Mouse (Mus musculus): ENCODE data around the gene Bicra. TPM values are rescaled to one million over a fixed set of nuclear protein-coding genes. Genes with fewer than 3 reads are reported as not detected.

Gene Bicra
- total and polyA plus RNA-seq, 2 experiments from 2014 or later = 4.1 to 7.0 TPM

- Histone ChIP-seq H3K9ac (replicated peaks; ENCODE audit: low read length, poor library complexity, severe bottlenecking) (no peak overlapping the region), H3K36me3 (ENCODE audit: insufficient read depth, low read length) (peaks cover 38% of the 10 kb centered on the region), H3K27me3 (ENCODE audit: insufficient read depth, low read length) (no peaks in the 10 kb centered on the region), H3K4me2 (ENCODE audit: low read depth, low read length, poor library complexity, severe bottlenecking) (no peak overlapping the region), H3K4me3 (ENCODE audit: low read depth, low read length) (no peak overlapping the region), H3K27ac (ENCODE audit: low read depth, low read length) (no peak overlapping the region), H3K9me3 (ENCODE audit: low read length) (no peaks in the 10 kb centered on the region), H3K4me1 (ENCODE audit: insufficient read depth, low read length) (no peaks in the 10 kb centered on the region)
- 80% methylated on average over 4 of the region's 4 CpGs for WGBS
- ATAC-seq (ENCODE audit: low FRiP score) (no peak), DNase-seq (ENCODE audit: low spot score) (peak; percentile 22)
- peak; percentile 84 for TF ChIP-seq CTCF (IDR thresholded peaks at IDR 0.05)
These were observed 71.8 kb downstream of the Bicra start for GRCm38 (mm10) chr7:15975904-15976303.

- no peaks in the 10 kb centered on the region for H3K9me3 ChIP-seq (ENCODE audit: low read length)
- WGBS = 96% methylated on average over 10 of the region's 10 CpGs
- no peak overlapping the region for H3K4me2 ChIP-seq (ENCODE audit: low read depth, low read length, poor library complexity, severe bottlenecking)
- H3K27ac ChIP-seq (ENCODE audit: low read depth, low read length) = no peak overlapping the region
- H3K4me1 ChIP-seq (ENCODE audit: insufficient read depth, low read length) = no peaks in the 10 kb centered on the region
- ATAC-seq (ENCODE audit: low FRiP score) (peak; percentile 6; the same call in 1 of the 2 replicates), DNase-seq (ENCODE audit: low spot score) (no peak)
- no peaks in the 10 kb centered on the region for H3K27me3 ChIP-seq (ENCODE audit: insufficient read depth, low read length)
- no peak overlapping the region for H3K9ac ChIP-seq (replicated peaks; ENCODE audit: low read length, poor library complexity, severe bottlenecking)
- no peak overlapping the region for H3K4me3 ChIP-seq (ENCODE audit: low read depth, low read length)
- peaks cover 38% of the 10 kb centered on the region for H3K36me3 ChIP-seq (ENCODE audit: insufficient read depth, low read length)
- TF ChIP-seq CTCF (IDR thresholded peaks at IDR 0.05) = no peak
These were observed 72.3 kb downstream of the Bicra start for GRCm38 (mm10) chr7:15975451-15975850.

GRCm38 (mm10) chr7:15974712-15975111, 73.0 kb downstream of the Bicra start:
- ATAC-seq (ENCODE audit: low FRiP score) (no peak), DNase-seq (ENCODE audit: low spot score) (peak; percentile 28)
- no peak overlapping the region for H3K27ac ChIP-seq (ENCODE audit: low read depth, low read length)
- no peaks in the 10 kb centered on the region for H3K9me3 ChIP-seq (ENCODE audit: low read length)
- no peaks in the 10 kb centered on the region for H3K27me3 ChIP-seq (ENCODE audit: insufficient read depth, low read length)
- H3K9ac ChIP-seq (replicated peaks; ENCODE audit: low read length, poor library complexity, severe bottlenecking) = no peak overlapping the region
- WGBS = 54% methylated on average over 5 of the region's 5 CpGs
- no peaks in the 10 kb centered on the region for H3K4me1 ChIP-seq (ENCODE audit: insufficient read depth, low read length)
- no peak overlapping the region for H3K4me2 ChIP-seq (ENCODE audit: low read depth, low read length, poor library complexity, severe bottlenecking)
- peaks cover 38% of the 10 kb centered on the region for H3K36me3 ChIP-seq (ENCODE audit: insufficient read depth, low read length)
- TF ChIP-seq CTCF (IDR thresholded peaks at IDR 0.05) = peak; percentile 81
- no peak overlapping the region for H3K4me3 ChIP-seq (ENCODE audit: low read depth, low read length)

GRCm38 (mm10) chr7:15972247-15972646, 75.5 kb downstream of the Bicra start:
- no peaks in the 10 kb centered on the region for H3K9me3 ChIP-seq (ENCODE audit: low read length)
- peaks cover 29% of the 10 kb centered on the region for H3K36me3 ChIP-seq (ENCODE audit: insufficient read depth, low read length)
- H3K4me1 ChIP-seq (ENCODE audit: insufficient read depth, low read length) = no peaks in the 10 kb centered on the region
- 64% methylated on average over 23 of the region's 25 CpGs for WGBS
- H3K9ac ChIP-seq (replicated peaks; ENCODE audit: low read length, poor library complexity, severe bottlenecking) = no peak overlapping the region
- no peak overlapping the region for H3K4me2 ChIP-seq (ENCODE audit: low read depth, low read length, poor library complexity, severe bottlenecking)
- DNase-seq (ENCODE audit: low spot score) (no peak), ATAC-seq (ENCODE audit: low FRiP score) (no peak)
- H3K4me3 ChIP-seq (ENCODE audit: low read depth, low read length) = no peak overlapping the region
- no peaks in the 10 kb centered on the region for H3K27me3 ChIP-seq (ENCODE audit: insufficient read depth, low read length)
- TF ChIP-seq CTCF (IDR thresholded peaks at IDR 0.05) = no peak
- no peak overlapping the region for H3K27ac ChIP-seq (ENCODE audit: low read depth, low read length)

GRCm38 (mm10) chr7:15969674-15970073, 78.0 kb downstream of the Bicra start:
- Histone ChIP-seq H3K4me3 (ENCODE audit: low read depth, low read length) (no peak overlapping the region), H3K9me3 (ENCODE audit: low read length) (no peaks in the 10 kb centered on the region), H3K27ac (ENCODE audit: low read depth, low read length) (no peak overlapping the region), H3K4me2 (ENCODE audit: low read depth, low read length, poor library complexity, severe bottlenecking) (no peak overlapping the region), H3K36me3 (ENCODE audit: insufficient read depth, low read length) (peaks cover 20% of the 10 kb centered on the region), H3K27me3 (ENCODE audit: insufficient read depth, low read length) (no peaks in the 10 kb centered on the region), H3K9ac (replicated peaks; ENCODE audit: low read length, poor library complexity, severe bottlenecking) (no peak overlapping the region), H3K4me1 (ENCODE audit: insufficient read depth, low read length) (no peaks in the 10 kb centered on the region)
- ATAC-seq (ENCODE audit: low FRiP score) (no peak), DNase-seq (ENCODE audit: low spot score) (no peak)
- peak; percentile 56 for TF ChIP-seq CTCF (IDR thresholded peaks at IDR 0.05)
- 88% methylated on average over 3 of the region's 3 CpGs for WGBS

- H3K27me3 ChIP-seq (ENCODE audit: insufficient read depth, low read length) = no peaks in the 10 kb centered on the region
- H3K4me2 ChIP-seq (ENCODE audit: low read depth, low read length, poor library complexity, severe bottlenecking) = no peak overlapping the region
- TF ChIP-seq CTCF (IDR thresholded peaks at IDR 0.05) = no peak
- H3K4me1 ChIP-seq (ENCODE audit: insufficient read depth, low read length) = no peaks in the 10 kb centered on the region
- ATAC-seq (ENCODE audit: low FRiP score) (no peak), DNase-seq (ENCODE audit: low spot score) (no peak)
- H3K4me3 ChIP-seq (ENCODE audit: low read depth, low read length) = no peak overlapping the region
- 89% methylated on average over 8 of the region's 8 CpGs for WGBS
- no peaks in the 10 kb centered on the region for H3K9me3 ChIP-seq (ENCODE audit: low read length)
- H3K9ac ChIP-seq (replicated peaks; ENCODE audit: low read length, poor library complexity, severe bottlenecking) = no peak overlapping the region
- H3K36me3 ChIP-seq (ENCODE audit: insufficient read depth, low read length) = peaks cover 16% of the 10 kb centered on the region
- no peak overlapping the region for H3K27ac ChIP-seq (ENCODE audit: low read depth, low read length)
These were observed 79.4 kb downstream of the Bicra start for GRCm38 (mm10) chr7:15968322-15968721.

All from midbrain, postnatal 0 days (tissue).